Mouse (Mus musculus) embryonic facial prominence, embryonic 10.5 days (tissue): ENCODE data around the gene Hinfp. TPM values are rescaled to one million over a fixed set of nuclear protein-coding genes. Genes with fewer than 3 reads are reported as not detected.
A peak's percentile ranks its signal among the peaks of the same experiment; 100 is the strongest.
"Not testable (repeated sequence)": the region's sequence is repeated elsewhere in the genome, so short reads cannot be mapped to it uniquely, and the experiment has no call there.

ENCODE experiments used
- DNase-seq: peaks from one replicate; pipeline ENCODE4 v3.0.0-alpha.2; 2017; ENCODE audit warnings: low spot score
- H3K27ac ChIP-seq: fragments of 300-500 bp; sonication (generic); replicated peaks from 2 replicates; pipeline ENCODE4 v1.5.1; 2016; ENCODE audit warnings: mild to moderate bottlenecking
- H3K27me3 ChIP-seq: fragments of 300-500 bp; sonication (generic); replicated peaks from 2 replicates; pipeline ENCODE4 v1.6.1; 2016; ENCODE audit warnings: low read depth, mild to moderate bottlenecking; ENCODE audit not compliant: poor library complexity, severe bottlenecking
- H3K36me3 ChIP-seq: fragments of 300-500 bp; sonication (generic); replicated peaks from 2 replicates; pipeline ENCODE4 v1.6.1; 2016; ENCODE audit warnings: mild to moderate bottlenecking, moderate library complexity
- H3K4me1 ChIP-seq: fragments of 300-500 bp; sonication (generic); 2 replicates; pipeline ENCODE4 v1.6.1; 2016
- H3K4me3 ChIP-seq: fragments of 300-500 bp; sonication (generic); 2 replicates; pipeline ENCODE4 v1.5.1; 2016; ENCODE audit warnings: mild to moderate bottlenecking, moderate library complexity
- H3K9me3 ChIP-seq: fragments of 300-500 bp; sonication (generic); 2 replicates; pipeline ENCODE4 v1.6.1; 2016; ENCODE audit warnings: mild to moderate bottlenecking
- WGBS: fragments of 180-500 bp; shearing (Covaris S2); methylation state at CpG from one replicate; pipeline ENCODE4 v1.1.7; 2016; 5-methylcytosine and 5-hydroxymethylcytosine counted together
- polyA plus RNA-seq: library from polyadenylated mRNA; unstranded; fragments of >200 nt; fragmentation: Nextera tagmentation; extraction: Ambion mirVana; gene quantifications from 2 replicates; pipeline ENCODE4 v1.2.1, GENCODE M21; 2016

The Hinfp gene
- polyA plus RNA-seq, 1 experiment from 2014 or later, result 29.6 TPM

DNA sequence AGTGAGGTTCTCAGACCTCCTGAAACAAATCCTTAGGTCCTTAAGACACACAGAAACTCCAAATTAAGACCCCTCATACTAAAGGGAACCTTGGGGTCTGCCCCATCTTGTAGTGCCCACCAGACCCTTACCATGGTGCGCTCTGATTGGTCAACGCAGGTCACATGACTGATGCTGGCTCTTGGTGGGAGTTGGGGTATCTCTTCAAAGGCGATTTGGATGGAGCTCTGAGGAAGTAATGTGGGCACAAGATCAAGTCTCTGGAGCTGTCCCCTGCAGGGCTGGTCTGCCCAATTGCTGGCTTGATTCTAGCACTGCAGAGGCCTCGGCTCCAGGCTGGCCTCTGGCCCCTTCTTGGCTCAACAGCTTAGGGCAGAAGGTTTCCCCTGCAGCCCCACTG lies 12.0 kb upstream of the Hinfp start:
- H3K4me3 ChIP-seq, result no peak overlapping the region
- 71% methylated on average over 4 of the region's 4 CpGs for WGBS
- no peaks in the 10 kb centered on the region for H3K9me3 ChIP-seq
- H3K36me3 ChIP-seq, result peaks cover 47% of the 10 kb centered on the region
- no peak overlapping the region for H3K27ac ChIP-seq
- no peak for DNase-seq
- peaks cover 15% of the 10 kb centered on the region for H3K27me3 ChIP-seq
- peaks cover 33% of the 10 kb centered on the region for H3K4me1 ChIP-seq

GRCm38 (mm10) chr9:44314910-44315309 lies 9.4 kb upstream of the Hinfp start:
- Histone ChIP-seq H3K27ac (no peak overlapping the region), H3K4me3 (no peak overlapping the region), H3K27me3 (peaks cover 36% of the 10 kb centered on the region), H3K9me3 (no peaks in the 10 kb centered on the region), H3K36me3 (peaks cover 48% of the 10 kb centered on the region), H3K4me1 (peaks cover 40% of the 10 kb centered on the region)
- 91% methylated on average over 18 of the region's 18 CpGs for WGBS
- DNase-seq, result no peak

DNA sequence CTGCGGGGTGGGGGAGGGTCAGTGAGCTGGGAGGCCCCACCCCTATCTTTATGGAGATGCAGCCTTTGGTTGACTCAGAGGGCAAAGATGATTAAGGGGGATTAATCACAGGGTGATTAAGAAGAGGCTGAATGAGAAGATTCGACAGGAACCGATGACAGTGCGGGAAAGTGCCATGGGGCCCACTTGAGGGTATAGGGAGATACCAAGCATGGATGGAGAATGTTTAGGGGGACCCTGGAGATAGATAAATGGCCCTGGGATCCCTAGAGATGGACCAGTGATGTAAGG lies 8.7 kb upstream of the Hinfp start:
- Histone ChIP-seq H3K27ac (no peak overlapping the region), H3K4me1 (peaks cover 36% of the 10 kb centered on the region), H3K36me3 (peaks cover 48% of the 10 kb centered on the region), H3K9me3 (no peaks in the 10 kb centered on the region), H3K4me3 (no peak overlapping the region), H3K27me3 (peaks cover 36% of the 10 kb centered on the region)
- WGBS, result 68% methylated on average over 4 of the region's 4 CpGs
- no peak for DNase-seq

- Histone ChIP-seq H3K36me3 (peaks cover 48% of the 10 kb centered on the region), H3K27ac (no peak overlapping the region), H3K27me3 (peaks cover 31% of the 10 kb centered on the region), H3K4me1 (peaks cover 30% of the 10 kb centered on the region), H3K9me3 (no peaks in the 10 kb centered on the region), H3K4me3 (no peak overlapping the region)
- no peak for DNase-seq
- WGBS, result 80% methylated on average over 19 of the region's 19 CpGs
Measured at GRCm38 (mm10) chr9:44313476-44314256, 8.2 kb upstream of the Hinfp start.

- WGBS, result 8% methylated on average over 27 of the region's 27 CpGs
- peak; percentile 32 for DNase-seq
- Histone ChIP-seq H3K27ac (peak overlapping the region; percentile 60), H3K4me1 (peaks cover 17% of the 10 kb centered on the region), H3K27me3 (peaks cover 26% of the 10 kb centered on the region), H3K4me3 (peak overlapping the region; percentile 30), H3K9me3 (no peaks in the 10 kb centered on the region), H3K36me3 (peaks cover 41% of the 10 kb centered on the region)
Measured at GRCm38 (mm10) chr9:44311136-44312134, 6.0 kb upstream of the Hinfp start.

- H3K9me3 ChIP-seq, result no peaks in the 10 kb centered on the region
- H3K27me3 ChIP-seq, result peaks cover 26% of the 10 kb centered on the region
- H3K4me3 ChIP-seq, result peak overlapping the region; percentile 30
- DNase-seq, result no peak
- 21% methylated on average over 10 of the region's 10 CpGs for WGBS
- H3K27ac ChIP-seq, result peak overlapping the region; percentile 60; the same call in 1 of the 2 replicates
- peaks cover 17% of the 10 kb centered on the region for H3K4me1 ChIP-seq
- H3K36me3 ChIP-seq, result peaks cover 34% of the 10 kb centered on the region
Measured at GRCm38 (mm10) chr9:44310750-44311135, 5.3 kb upstream of the Hinfp start.

- no peak for DNase-seq
- WGBS, result 60% methylated on average over 3 of the region's 3 CpGs
- Histone ChIP-seq H3K9me3 (no peaks in the 10 kb centered on the region), H3K27me3 (peaks cover 26% of the 10 kb centered on the region), H3K27ac (no peak overlapping the region), H3K4me3 (no peak overlapping the region), H3K36me3 (peaks cover 24% of the 10 kb centered on the region), H3K4me1 (peaks cover 19% of the 10 kb centered on the region)
Measured at GRCm38 (mm10) chr9:44309756-44310155, 4.3 kb upstream of the Hinfp start.

GRCm38 (mm10) chr9:44307248-44307647 lies 1.8 kb upstream of the Hinfp start:
- Histone ChIP-seq H3K27ac (no peak overlapping the region), H3K27me3 (peaks cover 19% of the 10 kb centered on the region), H3K4me3 (no peak overlapping the region), H3K36me3 (peaks cover 8% of the 10 kb centered on the region), H3K9me3 (no peaks in the 10 kb centered on the region), H3K4me1 (peaks cover 33% of the 10 kb centered on the region)
- no peak for DNase-seq
- 87% methylated on average over 2 of the region's 2 CpGs for WGBS

- H3K36me3 ChIP-seq, result peaks cover 15% of the 10 kb centered on the region
- H3K9me3 ChIP-seq, result no peaks in the 10 kb centered on the region
- peaks cover 13% of the 10 kb centered on the region for H3K27me3 ChIP-seq
- peaks cover 27% of the 10 kb centered on the region for H3K4me1 ChIP-seq
- no peak overlapping the region for H3K27ac ChIP-seq
- DNase-seq, result no peak
- H3K4me3 ChIP-seq, result no peak overlapping the region
- WGBS, result 92% methylated on average over 6 of the region's 6 CpGs
Measured at GRCm38 (mm10) chr9:44306532-44306931, 1.1 kb upstream of the Hinfp start.

DNA sequence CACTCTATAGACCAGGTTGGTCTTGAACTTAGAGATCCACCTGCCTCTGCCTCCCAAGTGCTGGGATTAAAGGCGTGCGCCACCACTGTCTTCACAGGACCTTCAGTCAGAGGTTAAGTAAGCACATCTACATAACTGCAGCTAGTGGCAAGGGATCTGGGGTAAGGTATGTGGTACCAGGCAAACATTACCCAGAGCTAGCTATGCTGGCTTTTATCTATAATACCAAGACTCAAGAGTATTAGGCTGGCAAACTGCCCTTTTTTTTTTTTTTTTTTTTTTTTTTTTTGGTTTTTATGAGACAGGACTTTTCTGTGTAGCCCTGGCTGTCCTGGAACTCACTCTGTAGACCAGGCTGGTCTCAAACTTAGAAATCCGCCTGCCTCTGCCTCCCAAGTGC lies 5.5 kb downstream of the Hinfp start:
- not testable (repeated sequence) for H3K4me3 ChIP-seq, H3K9me3 ChIP-seq, H3K27ac ChIP-seq, H3K27me3 ChIP-seq, DNase-seq
- Histone ChIP-seq H3K36me3 (peaks cover 77% of the 10 kb centered on the region), H3K4me1 (peaks cover 16% of the 10 kb centered on the region)
- 95% methylated on average over 3 of the region's 3 CpGs for WGBS

- Histone ChIP-seq H3K4me3 (no peak overlapping the region), H3K27ac (no peak overlapping the region), H3K9me3 (no peaks in the 10 kb centered on the region), H3K27me3 (peaks cover 29% of the 10 kb centered on the region), H3K36me3 (peaks cover 73% of the 10 kb centered on the region), H3K4me1 (peaks cover 18% of the 10 kb centered on the region)
- 67% methylated on average over 3 of the region's 3 CpGs for WGBS
- DNase-seq, result peak; percentile 38
Measured at GRCm38 (mm10) chr9:44292490-44292889, 13.0 kb downstream of the Hinfp start.

- Histone ChIP-seq H3K4me3 (peak overlapping the region; percentile 81; the same call in 1 of the 2 replicates), H3K9me3 (no peaks in the 10 kb centered on the region), H3K4me1 (peaks cover 31% of the 10 kb centered on the region), H3K27me3 (peaks cover 55% of the 10 kb centered on the region), H3K36me3 (peaks cover 39% of the 10 kb centered on the region), H3K27ac (no peak overlapping the region; the same call in 1 of the 2 replicates)
- DNase-seq, result peak; percentile 27
- WGBS, result 6% methylated on average over 11 of the region's 11 CpGs
Measured at GRCm38 (mm10) chr9:44288959-44289291, 16.5 kb downstream of the Hinfp start.
